ENCODE assay signal across 20 mouse cellular contexts in the genomic region with DNA sequence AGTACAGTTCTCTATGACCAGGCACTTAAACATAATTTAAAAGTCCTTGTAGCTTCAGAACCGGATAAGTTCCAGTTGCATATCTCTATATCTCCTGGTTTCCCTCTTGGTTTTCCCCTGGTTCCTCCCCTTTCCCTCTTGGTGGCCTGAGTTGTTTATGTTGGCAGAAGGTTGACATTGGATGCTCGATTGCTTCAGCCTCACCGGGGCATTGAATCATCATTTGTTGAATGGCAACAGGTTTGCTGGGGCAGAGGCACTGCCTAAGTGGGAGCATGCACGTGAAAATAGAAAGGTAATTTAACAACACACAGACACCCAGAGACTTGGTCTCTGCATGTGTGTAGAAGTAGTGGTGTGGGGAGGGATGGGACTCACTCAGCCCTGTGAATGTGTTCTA. TPM values are rescaled to one million over a fixed set of nuclear protein-coding genes. Genes with fewer than 3 reads are reported as not detected.
DNase-seq lines count a peak whose midpoint lies in the region; TF ChIP-seq lines count a peak whose summit lies in the region.
"Had no signal": no experiment of that assay in that cellular context is flagged by ENCODE, and none has a peak within 500 bp of the region (broad histone marks: within the 10 kb centered on the region; RNA-seq: fewer than 3 reads in every experiment).

No protein-coding gene starts in this region.

- DNase-seq in adrenal gland, adult 2 months: peak; percentile 38
- DNase-seq in adrenal gland, postnatal 25 days: no peak
- DNase-seq in kidney, adult 2 months: peak; percentile 25
- no peak for DNase-seq in kidney, postnatal 10 days
- DNase-seq in lung, postnatal 36 days: peak; percentile 40
- no peak for DNase-seq in lung, postnatal 25 days (ENCODE audit: low spot score)
- DNase-seq in gonadal fat pad, adult 2 months (ENCODE audit: low read depth): peak; percentile 36
- DNase-seq in layer of hippocampus, postnatal 25 days (ENCODE audit: extremely low spot score in 1 of 2, low spot score in 1 of 2): no peak
- DNase-seq: adrenal gland, postnatal 10 days; cerebellum, adult 2 months; cerebellum, postnatal 10 days; embryo, embryonic 11 days; gastrocnemius, postnatal 36 days; heart, adult 2 months had no signal

- H3K36me3 ChIP-seq in kidney, adult 2 months (ENCODE audit: control insufficient read depth, insufficient read depth, low read length): peaks cover 4% of the 10 kb centered on the region; the same call in 1 of the 2 replicates

- no peak overlapping the region for H3K27ac ChIP-seq in kidney, adult 2 months (ENCODE audit: insufficient read depth, low read depth, low read length)
- H3K27ac ChIP-seq: embryonic facial prominence, embryonic 15.5 days; forebrain, embryonic 10.5 days; hindbrain, embryonic 10.5 days; hindbrain, embryonic 15.5 days had no signal

- no peak overlapping the region for H3K4me3 ChIP-seq in kidney, adult 2 months (ENCODE audit: insufficient read depth, low read depth, low read length)
- H3K4me3 ChIP-seq: embryonic facial prominence, embryonic 15.5 days; erythroblast, embryonic 14.5 days; forebrain, embryonic 10.5 days; heart, adult 2 months; heart, embryonic 12.5 days; hindbrain, embryonic 10.5 days; hindbrain, embryonic 15.5 days had no signal

- no peaks in the 10 kb centered on the region for H3K4me1 ChIP-seq in kidney, adult 2 months (ENCODE audit: control insufficient read depth, insufficient read depth, low read length)
- H3K4me1 ChIP-seq: embryonic facial prominence, embryonic 15.5 days; forebrain, embryonic 10.5 days; hindbrain, embryonic 10.5 days had no signal

- no peak for TF ChIP-seq CTCF in kidney, adult 2 months (conservative IDR thresholded peaks at IDR 0.05; ENCODE audit: insufficient read depth, insufficient read length, low read depth, low read length)

- no peak for TF ChIP-seq POLR2A in kidney, adult 2 months (IDR thresholded peaks at IDR 0.05; ENCODE audit: low read depth, low read length)

- 27% methylated on average over 4 of the region's 4 CpGs for WGBS in kidney, adult 2 months

- no peaks in the 10 kb centered on the region for H3K27me3 ChIP-seq in kidney, adult 2 months (replicated peaks; ENCODE audit: control insufficient read depth, insufficient read depth, low read length)
- H3K27me3 ChIP-seq: embryonic facial prominence, embryonic 15.5 days; heart, embryonic 12.5 days; hindbrain, embryonic 15.5 days had no signal

RNA-seq across cellular contexts. Expression of a gene that starts 6.7 kb away (rescaled TPM):
- total RNA-seq in adrenal gland, adult 2 months (2021): 100 to 1,000 TPM in 1 of 2 experiments, 10 to 100 TPM in 1; 85.5 to 566 TPM
- 322 and 833 TPM in 2 replicates for polyA plus RNA-seq in adrenal gland, adult 2 months (2012; rRNA removed)
- 198 and 236 TPM in 2 replicates for total RNA-seq in adrenal gland, postnatal 25 days (2021)
- 88.3 and 98.3 TPM in 2 replicates for polyA plus RNA-seq in kidney, adult 2 months (2012; rRNA removed)
- 42.8 and 67.8 TPM in 2 replicates for polyA plus RNA-seq in gonadal fat pad, adult 2 months (2012; rRNA removed)
- 10 to 100 TPM; 59.5 to 63.0 TPM for total RNA-seq in layer of hippocampus, postnatal 25 days (2021)

RNA-seq across cellular contexts. Expression of a gene that starts 27.9 kb away (rescaled TPM):
- total RNA-seq in adrenal gland, adult 2 months (2021): 1 to 10 TPM; 2.4 to 2.6 TPM
- 0.35 and 0.79 TPM in 2 replicates for polyA plus RNA-seq in adrenal gland, adult 2 months (2012; rRNA removed)
- total RNA-seq in adrenal gland, postnatal 25 days (2021): 1.1 and 1.5 TPM in 2 replicates
- polyA plus RNA-seq in kidney, adult 2 months (2012; rRNA removed): 158 and 176 TPM in 2 replicates
- 11.5 and 17.3 TPM in 2 replicates for polyA plus RNA-seq in gonadal fat pad, adult 2 months (2012; rRNA removed)
- 1 to 10 TPM; 3.3 to 3.7 TPM for total RNA-seq in layer of hippocampus, postnatal 25 days (2021)

Comparison
In these comparisons a context has a peak if more than half of its experiments do, and no peak if none do; other contexts are left out.
1. DNase-seq: peak in adrenal gland, adult 2 months (single experiment), kidney, adult 2 months (single experiment), lung, postnatal 36 days (single experiment) and gonadal fat pad, adult 2 months (single experiment); none in adrenal gland, postnatal 25 days (single experiment), kidney, postnatal 10 days (single experiment), lung, postnatal 25 days (single experiment) and layer of hippocampus, postnatal 25 days (0 of 2).